Mouse (Mus musculus): ENCODE results near the gene Crtc3. TPM values are rescaled to one million over a fixed set of nuclear protein-coding genes. Genes with fewer than 3 reads are reported as not detected.

Gene Crtc3
- total RNA-seq (2015; ENCODE audit: low replicate concordance) (6.8 and 23.9 TPM in 2 replicates), total RNA-seq (2017; ENCODE audit: low replicate concordance) (2.2 and 2.4 TPM in 2 replicates)

DNA sequence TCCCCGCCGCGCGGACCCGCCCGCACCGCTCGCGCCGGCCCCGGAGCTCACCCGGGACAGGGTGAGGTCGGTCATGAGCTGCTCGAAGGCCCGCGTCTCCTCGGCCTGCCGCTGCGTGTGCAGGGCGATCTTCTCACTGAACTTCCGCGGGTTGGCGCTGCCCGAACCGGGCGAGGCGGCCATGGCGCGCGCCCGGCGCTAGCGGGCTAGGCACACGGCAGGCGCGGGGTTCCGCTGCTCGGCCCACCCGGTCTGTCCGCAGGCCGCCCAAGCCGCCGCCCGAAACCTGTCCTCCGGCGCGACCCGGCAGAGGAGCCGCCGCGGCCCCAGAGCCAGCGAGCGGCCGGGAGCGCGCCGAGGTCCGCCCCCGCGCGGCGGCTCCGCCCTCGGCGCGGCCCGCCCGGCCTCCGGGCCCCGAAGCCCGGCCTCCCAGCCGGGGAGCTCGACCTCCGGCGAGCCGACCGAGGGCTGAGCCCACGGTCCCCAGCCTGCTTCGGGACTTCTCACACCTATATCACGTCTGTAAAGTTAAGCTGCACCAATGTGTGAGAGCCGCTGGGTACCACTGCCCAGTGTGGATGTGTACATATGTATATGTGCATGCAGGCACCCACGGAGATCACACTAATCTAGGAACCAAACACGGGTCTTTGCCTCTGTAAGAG, at the start of gene Crtc3:
Gene Crtc3, minus strand, starts transcription at position 322 of the 665 bp plus-strand sequence.
- peak; percentile 82 for ATAC-seq (replicated peaks; ENCODE audit: low FRiP score, poor library complexity, severe bottlenecking)

DNA sequence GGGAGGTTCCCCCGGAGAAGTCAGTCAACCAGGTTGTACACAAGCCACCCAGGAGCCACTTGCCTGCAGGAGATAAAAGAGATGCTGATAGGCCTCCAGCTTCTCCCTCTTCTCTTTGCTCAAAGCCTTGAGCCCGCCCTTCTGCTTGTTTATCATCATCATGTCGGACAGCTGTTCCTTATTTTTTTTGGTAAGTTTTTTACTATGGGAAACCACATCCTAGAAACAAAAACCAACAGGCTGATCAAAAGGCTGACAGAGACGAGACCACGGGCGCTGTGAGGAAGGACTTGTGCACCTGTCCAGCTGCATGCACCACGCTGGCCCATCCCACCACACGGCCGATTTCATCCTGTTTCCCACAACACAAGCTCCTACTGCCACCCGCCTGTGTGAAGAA, 47.5 kb upstream of the Crtc3 start:
- ATAC-seq (replicated peaks; ENCODE audit: low FRiP score, poor library complexity, severe bottlenecking), result no peak

DNA sequence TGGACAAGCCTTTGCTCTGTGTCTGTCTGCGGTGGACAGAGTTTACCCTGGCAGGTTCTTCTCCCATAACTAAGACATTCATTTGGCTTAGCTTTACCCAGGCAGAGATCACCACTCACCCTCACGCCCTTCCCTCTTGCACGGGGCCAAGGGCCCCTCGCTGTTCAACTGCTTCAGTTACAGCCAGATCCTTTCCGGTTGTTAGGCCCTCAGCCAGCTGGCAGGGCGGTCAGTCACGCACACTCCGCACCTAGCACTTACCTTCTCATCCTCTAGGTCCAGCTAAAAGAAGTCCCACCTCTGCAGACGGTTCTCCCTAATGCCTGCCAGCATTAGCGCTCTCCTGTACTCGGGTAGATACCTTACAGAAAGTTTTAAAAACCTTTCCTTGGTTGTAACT, 44.3 kb upstream of the Crtc3 start:
- no peak for ATAC-seq (replicated peaks; ENCODE audit: low FRiP score, poor library complexity, severe bottlenecking)

- peak; percentile 68 for ATAC-seq (replicated peaks; ENCODE audit: low FRiP score, poor library complexity, severe bottlenecking)
Observed at GRCm38 (mm10) chr7:80729662-80730061, 41.0 kb upstream of the Crtc3 start.

- ATAC-seq (replicated peaks; ENCODE audit: low FRiP score, poor library complexity, severe bottlenecking), result no peak
Observed at GRCm38 (mm10) chr7:80721041-80721440, 32.4 kb upstream of the Crtc3 start.

DNA sequence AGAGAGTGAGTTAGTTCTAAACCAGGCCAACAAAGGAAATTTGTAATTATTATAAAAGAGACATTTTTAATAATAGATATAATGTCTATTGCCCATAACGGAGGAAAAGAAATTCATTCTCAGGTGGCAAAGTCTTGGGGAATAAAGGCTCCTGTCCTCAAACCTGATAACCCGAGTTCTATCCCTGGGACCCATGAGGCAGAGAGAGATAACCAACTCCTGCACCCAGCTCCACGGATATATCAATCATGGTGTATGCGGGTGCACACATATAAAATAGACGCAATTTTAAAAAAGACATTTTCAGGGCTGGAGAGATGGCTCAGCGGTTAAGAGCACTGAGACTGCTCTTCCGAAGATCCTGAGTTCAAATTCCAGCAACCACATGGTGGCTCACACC, 30.9 kb upstream of the Crtc3 start:
- no peak for ATAC-seq (replicated peaks; ENCODE audit: low FRiP score, poor library complexity, severe bottlenecking)

- no peak for ATAC-seq (replicated peaks; ENCODE audit: low FRiP score, poor library complexity, severe bottlenecking)
Observed at GRCm38 (mm10) chr7:80719038-80719437, 30.4 kb upstream of the Crtc3 start.

DNA sequence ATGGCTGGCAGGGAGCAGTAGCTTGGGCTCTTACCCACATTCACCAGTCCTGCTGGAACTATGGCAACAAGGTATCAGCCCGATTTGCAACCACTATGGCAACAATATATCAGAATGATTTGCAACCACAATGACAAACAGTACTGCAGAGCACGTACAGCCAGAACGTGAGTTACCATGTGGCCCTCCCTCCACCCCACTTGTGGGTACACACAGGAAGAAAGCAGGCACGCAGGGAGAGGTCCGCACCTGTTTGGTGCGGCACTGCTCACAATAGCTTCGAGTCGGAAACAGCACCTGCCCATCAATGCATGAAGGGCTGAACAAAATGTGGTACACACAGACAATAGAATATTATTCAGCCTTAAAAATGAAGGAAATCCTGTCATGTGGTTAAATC, 29.8 kb upstream of the Crtc3 start:
- no peak for ATAC-seq (replicated peaks; ENCODE audit: low FRiP score, poor library complexity, severe bottlenecking)

GRCm38 (mm10) chr7:80716758-80717157, 28.1 kb upstream of the Crtc3 start:
- no peak for ATAC-seq (replicated peaks; ENCODE audit: low FRiP score, poor library complexity, severe bottlenecking)

DNA sequence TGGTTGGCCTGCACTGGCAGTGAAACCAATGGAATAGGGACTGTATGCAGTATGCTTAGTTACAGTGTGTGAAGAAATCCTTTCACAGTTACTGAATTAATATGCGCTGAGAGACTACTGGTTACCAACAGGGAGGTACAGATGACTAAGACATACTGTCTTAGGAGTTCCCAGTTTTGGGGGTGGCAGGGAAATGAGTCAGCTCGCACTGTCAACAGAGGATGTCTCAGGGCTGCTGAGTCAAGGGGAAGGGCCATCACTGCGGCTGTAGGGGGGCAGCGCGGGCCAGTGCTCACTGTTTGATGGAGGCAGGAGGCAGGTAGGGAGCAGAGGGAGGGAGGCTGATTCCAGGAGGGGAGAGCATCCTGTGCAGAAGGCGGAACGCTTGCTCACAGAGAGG, 26.6 kb upstream of the Crtc3 start:
- ATAC-seq (replicated peaks; ENCODE audit: low FRiP score, poor library complexity, severe bottlenecking), result 0 out of 2 replicates have a peak, but pooled peaks have one; percentile 43

DNA sequence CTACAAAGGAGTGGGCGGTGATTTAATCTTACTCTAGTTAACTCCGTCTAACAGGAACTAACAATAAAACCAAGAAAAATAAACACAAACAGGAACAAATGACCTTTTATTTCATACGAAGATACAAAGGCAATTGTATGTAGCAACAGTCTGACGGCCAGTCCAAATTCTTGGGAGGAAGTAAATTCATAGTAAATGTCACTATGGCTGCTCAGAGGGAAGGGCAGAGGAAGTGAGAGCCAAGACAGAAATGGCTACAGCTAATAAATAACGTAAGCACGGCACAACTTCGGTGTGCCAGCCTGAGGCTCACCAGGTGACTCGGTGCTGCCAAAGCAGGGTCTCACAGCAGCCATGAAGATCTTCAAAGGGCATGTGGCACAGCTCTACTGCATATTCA, 22.8 kb upstream of the Crtc3 start:
- ATAC-seq (replicated peaks; ENCODE audit: low FRiP score, poor library complexity, severe bottlenecking), result no peak

- no peak for ATAC-seq (replicated peaks; ENCODE audit: low FRiP score, poor library complexity, severe bottlenecking)
Observed at GRCm38 (mm10) chr7:80710333-80710732, 21.7 kb upstream of the Crtc3 start.

DNA sequence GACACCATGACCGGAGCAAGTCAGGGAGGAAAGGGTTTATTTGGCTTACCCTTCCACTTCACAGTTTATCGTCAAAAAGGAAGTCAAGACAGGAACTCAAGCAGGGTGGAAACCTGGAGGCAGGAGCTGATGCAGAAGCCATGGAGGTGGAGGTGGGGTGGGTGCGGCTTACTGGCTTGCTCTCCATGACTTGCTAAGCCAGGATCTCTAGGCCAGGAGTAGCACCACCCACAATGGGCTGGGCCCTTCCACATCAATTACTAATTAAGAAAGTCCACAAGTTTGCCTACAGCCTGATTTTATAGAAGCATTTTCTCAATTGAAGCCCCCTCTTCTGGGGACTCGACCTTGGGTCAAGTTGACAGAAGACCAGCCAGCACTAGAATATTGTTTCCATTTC, 15.4 kb upstream of the Crtc3 start:
- no peak for ATAC-seq (replicated peaks; ENCODE audit: low FRiP score, poor library complexity, severe bottlenecking)

DNA sequence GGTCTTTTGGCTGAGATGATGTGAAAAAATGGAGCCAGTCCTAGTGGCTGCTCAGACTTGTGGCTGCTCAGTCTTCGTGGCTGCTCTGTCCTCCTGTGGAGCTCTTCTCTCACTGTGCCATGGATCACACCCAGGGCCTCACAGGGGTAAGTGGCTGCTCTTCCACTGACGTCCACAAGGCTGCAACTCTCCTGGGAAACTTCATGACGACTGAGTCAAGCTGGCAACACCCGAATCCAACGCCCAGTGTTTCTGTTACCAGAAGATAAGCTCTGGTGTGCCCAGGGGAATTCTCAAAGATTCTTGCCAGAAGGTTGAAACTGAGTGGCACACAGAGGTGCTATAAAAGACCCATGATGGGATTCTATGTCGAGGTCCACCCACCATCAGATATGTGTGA, 13.8 kb upstream of the Crtc3 start:
- peak; percentile 90 for ATAC-seq (replicated peaks; ENCODE audit: low FRiP score, poor library complexity, severe bottlenecking)

- no peak for ATAC-seq (replicated peaks; ENCODE audit: low FRiP score, poor library complexity, severe bottlenecking)
Observed at GRCm38 (mm10) chr7:80699709-80700108, 11.0 kb upstream of the Crtc3 start.

DNA sequence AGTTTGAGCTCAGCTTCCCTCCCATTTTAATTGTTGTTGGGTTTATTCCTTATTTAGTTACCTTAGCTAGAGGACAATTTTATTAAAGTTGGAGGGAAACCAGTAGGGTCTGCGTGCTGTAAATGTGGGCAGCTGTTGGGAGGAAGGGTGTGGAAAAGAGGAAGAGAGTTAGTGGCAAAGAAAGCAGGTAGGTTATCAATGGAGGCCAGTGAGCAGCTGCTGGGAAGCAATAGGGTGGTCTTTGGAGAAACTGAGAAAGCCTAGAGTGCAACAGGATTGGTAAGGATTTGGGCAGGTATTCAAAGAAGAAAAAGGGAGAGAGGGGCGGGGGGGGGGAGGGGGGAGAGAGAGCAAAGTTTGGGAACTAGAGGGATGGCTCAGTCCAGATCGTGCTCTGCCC, 10.3 kb upstream of the Crtc3 start:
- no peak for ATAC-seq (replicated peaks; ENCODE audit: low FRiP score, poor library complexity, severe bottlenecking)

DNA sequence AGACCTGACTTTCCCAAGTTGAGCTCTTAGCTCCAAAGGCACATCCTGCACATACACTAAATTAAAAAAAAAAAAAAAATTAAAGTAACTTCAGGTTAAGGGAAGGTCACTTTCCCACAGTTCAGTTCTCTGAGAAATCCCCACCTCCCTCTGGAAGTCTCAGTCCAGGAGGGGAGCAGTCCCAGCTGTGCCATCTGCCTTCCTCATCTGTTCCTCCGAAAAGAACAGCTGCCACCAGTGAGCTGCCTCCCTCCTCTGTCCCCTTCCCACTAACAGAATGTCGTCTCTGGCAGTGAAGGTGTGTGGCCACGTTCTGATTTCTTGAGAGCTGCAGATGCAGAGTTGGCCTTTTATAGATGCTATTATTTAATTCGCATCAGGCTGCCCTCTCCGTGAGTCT, 9.2 kb upstream of the Crtc3 start:
- no peak for ATAC-seq (replicated peaks; ENCODE audit: low FRiP score, poor library complexity, severe bottlenecking)

DNA sequence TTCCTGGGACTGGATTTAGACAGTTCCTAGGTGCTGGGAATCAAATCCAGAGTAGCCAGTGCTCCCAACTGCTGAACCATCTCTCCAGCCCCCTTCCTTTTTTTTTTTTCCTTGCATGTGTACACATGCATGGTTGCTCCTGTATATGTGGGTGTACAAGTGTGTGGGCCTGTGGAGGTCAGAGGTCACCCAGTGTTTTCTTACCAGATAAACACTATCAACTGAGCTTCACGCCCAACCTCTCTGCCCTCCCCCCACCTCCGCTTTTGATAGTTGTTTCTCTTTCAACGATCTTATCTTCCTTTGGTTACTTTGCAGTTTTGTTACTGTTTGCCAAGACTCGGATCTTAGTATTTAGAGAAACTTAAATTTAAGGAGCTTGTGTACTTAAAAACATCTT, 8.2 kb upstream of the Crtc3 start:
- ATAC-seq (replicated peaks; ENCODE audit: low FRiP score, poor library complexity, severe bottlenecking), result no peak

DNA sequence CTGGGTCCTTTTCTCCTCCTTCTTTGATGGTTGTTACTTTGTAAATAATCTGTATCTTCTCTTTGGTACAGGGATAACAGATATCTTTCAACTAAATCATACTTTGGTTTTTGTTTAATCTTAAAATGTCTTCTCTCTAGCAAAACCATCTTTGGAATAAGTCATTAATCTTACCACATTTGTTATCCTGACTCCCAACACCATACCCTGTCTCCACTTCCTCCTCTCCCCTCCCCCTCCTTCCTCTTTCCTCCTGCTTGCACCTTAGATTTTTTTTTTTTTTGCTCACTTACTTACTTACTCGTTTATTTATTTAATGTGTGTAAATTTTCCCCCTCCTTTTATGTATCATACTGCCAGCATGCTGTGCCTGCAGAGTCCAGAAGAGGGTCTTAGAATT, 7.7 kb upstream of the Crtc3 start:
- ATAC-seq (replicated peaks; ENCODE audit: low FRiP score, poor library complexity, severe bottlenecking), result no peak

DNA sequence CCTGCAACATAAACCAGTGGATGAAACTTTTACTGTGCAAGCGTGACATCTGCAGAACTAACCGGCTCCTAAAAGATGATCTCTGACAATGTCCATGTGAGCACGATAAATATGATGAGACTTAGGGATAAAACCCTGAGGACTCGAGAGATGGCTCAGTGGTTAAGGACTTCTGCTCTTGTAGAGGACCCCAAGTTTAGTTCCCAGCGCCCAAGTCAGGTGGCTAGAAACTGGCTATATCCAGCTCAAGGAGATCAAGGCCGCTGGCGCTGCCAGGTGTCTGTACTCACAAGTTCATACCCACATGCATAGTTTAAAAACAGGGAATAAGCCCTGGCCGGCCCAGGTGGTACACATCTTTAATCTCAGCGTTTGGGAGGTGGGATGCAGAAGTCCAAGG, 3.8 kb upstream of the Crtc3 start:
- no peak for ATAC-seq (replicated peaks; ENCODE audit: low FRiP score, poor library complexity, severe bottlenecking)

- no peak for ATAC-seq (replicated peaks; ENCODE audit: low FRiP score, poor library complexity, severe bottlenecking)
Observed at GRCm38 (mm10) chr7:80691131-80691530, 2.5 kb upstream of the Crtc3 start.

- no peak for ATAC-seq (replicated peaks; ENCODE audit: low FRiP score, poor library complexity, severe bottlenecking)
Observed at GRCm38 (mm10) chr7:80689221-80689591, 529 bp upstream of the Crtc3 start.
